Mouse (Mus musculus): ENCODE measurements at regions not wholly inside any gene's neighbourhood (a gene's known extent, or its start where the extent isn't known, plus 50 kb on each side); places are given as distances from the start of the nearest gene placed in this dataset.

DNA sequence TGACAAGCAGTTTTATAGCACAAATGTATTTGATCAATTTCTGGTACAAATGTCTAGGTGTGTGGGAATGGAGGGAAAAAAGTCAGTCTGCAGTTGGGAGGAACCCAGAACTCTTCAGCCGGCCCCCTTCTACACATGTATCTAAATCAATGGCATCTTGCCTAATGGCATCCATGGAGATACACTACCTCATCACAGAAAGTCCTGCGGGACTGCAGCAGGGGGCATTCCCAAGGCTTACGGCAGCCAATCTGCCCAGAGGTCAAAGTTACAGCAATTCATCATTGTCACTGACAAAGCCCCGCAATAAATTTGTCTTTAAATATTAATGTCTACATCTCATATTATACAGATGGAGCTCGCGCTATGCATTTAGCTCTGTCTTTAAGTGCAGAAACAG, 135.7 kb upstream of the Arhgap5 start:
- Histone ChIP-seq H3K4me1 (ENCODE audit: control insufficient read depth, insufficient read depth, low read length) (no peaks in the 10 kb centered on the region), H3K36me3 (ENCODE audit: control insufficient read depth, insufficient read depth, low read length) (no peaks in the 10 kb centered on the region), H3K27me3 (ENCODE audit: control insufficient read depth, insufficient read depth, low read length) (no peaks in the 10 kb centered on the region), H3K9ac (ENCODE audit: low read depth, low read length) (no peak overlapping the region), H3K79me2 (replicated peaks; ENCODE audit: control insufficient read depth, insufficient read depth, low read length) (no peaks in the 10 kb centered on the region), H3K4me3 (no peak overlapping the region), H3K27ac (no peak overlapping the region)
- intact Hi-C loops (cut with DNase I) = no loop called here
- no peak for DNase-seq
- TF ChIP-seq CTCF (IDR thresholded peaks at IDR 0.05) (no peak), EP300 (IDR thresholded peaks at IDR 0.05; ENCODE audit: insufficient read depth, low read depth, low read length) (no peak), POLR2A (IDR thresholded peaks at IDR 0.05; ENCODE audit: insufficient read depth, low read depth, low read length) (no peak)
- WGBS = 84% methylated on average over 6 of the region's 6 CpGs

- no peaks in the 10 kb centered on the region for H3K27me3 ChIP-seq (ENCODE audit: control insufficient read depth, insufficient read depth, low read length)
- no peaks in the 10 kb centered on the region for H3K4me1 ChIP-seq (ENCODE audit: control insufficient read depth, insufficient read depth, low read length)
- no peaks in the 10 kb centered on the region for H3K79me2 ChIP-seq (replicated peaks; ENCODE audit: control insufficient read depth, insufficient read depth, low read length)
- 75% methylated on average over 4 of the region's 4 CpGs for WGBS
- H3K9ac ChIP-seq (ENCODE audit: low read depth, low read length) = no peak overlapping the region
- no peak overlapping the region for H3K27ac ChIP-seq
- TF ChIP-seq EP300 (IDR thresholded peaks at IDR 0.05; ENCODE audit: insufficient read depth, low read depth, low read length) = no peak
- no peak for TF ChIP-seq CTCF (IDR thresholded peaks at IDR 0.05)
- TF ChIP-seq POLR2A (IDR thresholded peaks at IDR 0.05; ENCODE audit: insufficient read depth, low read depth, low read length) = no peak
- no peak for DNase-seq
- intact Hi-C loops (cut with DNase I) = no loop called here
- no peaks in the 10 kb centered on the region for H3K36me3 ChIP-seq (ENCODE audit: control insufficient read depth, insufficient read depth, low read length)
- no peak overlapping the region for H3K4me3 ChIP-seq
These were observed 135.3 kb upstream of the Arhgap5 start for GRCm38 (mm10) chr12:52368466-52368865.

GRCm38 (mm10) chr12:52370153-52370710, 133.5 kb upstream of the Arhgap5 start:
- no peak overlapping the region for H3K9ac ChIP-seq (ENCODE audit: low read depth, low read length)
- WGBS = 77% methylated on average over 12 of the region's 12 CpGs
- no peaks in the 10 kb centered on the region for H3K27me3 ChIP-seq (ENCODE audit: control insufficient read depth, insufficient read depth, low read length)
- no peaks in the 10 kb centered on the region for H3K4me1 ChIP-seq (ENCODE audit: control insufficient read depth, insufficient read depth, low read length)
- no peak overlapping the region for H3K4me3 ChIP-seq
- no peaks in the 10 kb centered on the region for H3K79me2 ChIP-seq (replicated peaks; ENCODE audit: control insufficient read depth, insufficient read depth, low read length)
- no peak for DNase-seq
- no peaks in the 10 kb centered on the region for H3K36me3 ChIP-seq (ENCODE audit: control insufficient read depth, insufficient read depth, low read length)
- intact Hi-C loops (cut with DNase I) = no loop called here
- no peak overlapping the region for H3K27ac ChIP-seq
- TF ChIP-seq EP300 (IDR thresholded peaks at IDR 0.05; ENCODE audit: insufficient read depth, low read depth, low read length) (no peak), POLR2A (IDR thresholded peaks at IDR 0.05; ENCODE audit: insufficient read depth, low read depth, low read length) (no peak), CTCF (IDR thresholded peaks at IDR 0.05) (no peak)

DNA sequence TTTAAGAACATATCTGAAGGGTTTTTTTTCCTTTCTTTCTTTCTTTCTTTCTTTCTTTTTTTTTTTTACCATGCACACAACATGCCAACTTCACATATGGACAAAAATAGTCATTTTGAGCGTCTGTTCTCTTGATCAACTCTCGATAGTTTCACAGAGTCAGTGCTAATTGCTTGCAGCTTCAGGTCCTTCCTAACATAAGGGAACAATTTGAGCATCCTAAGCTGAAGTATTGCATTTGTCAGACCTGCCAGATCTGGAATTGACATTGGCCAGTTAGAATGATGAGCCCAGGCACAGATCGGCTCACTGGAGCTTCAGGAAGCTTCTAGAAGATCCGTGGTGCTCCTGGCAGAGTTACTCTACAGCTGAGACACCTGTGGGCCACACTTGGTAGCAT, 128.7 kb upstream of the Arhgap5 start:
- WGBS = 95% methylated on average over 4 of the region's 4 CpGs
- Histone ChIP-seq H3K9ac (ENCODE audit: low read depth, low read length) (no peak overlapping the region), H3K4me3 (no peak overlapping the region), H3K36me3 (ENCODE audit: control insufficient read depth, insufficient read depth, low read length) (no peaks in the 10 kb centered on the region), H3K79me2 (replicated peaks; ENCODE audit: control insufficient read depth, insufficient read depth, low read length) (no peaks in the 10 kb centered on the region), H3K27ac (no peak overlapping the region), H3K4me1 (ENCODE audit: control insufficient read depth, insufficient read depth, low read length) (peaks cover 1% of the 10 kb centered on the region; the same call in 1 of the 2 replicates), H3K27me3 (ENCODE audit: control insufficient read depth, insufficient read depth, low read length) (no peaks in the 10 kb centered on the region)
- no peak for TF ChIP-seq EP300 (IDR thresholded peaks at IDR 0.05; ENCODE audit: insufficient read depth, low read depth, low read length)
- no peak for TF ChIP-seq CTCF (IDR thresholded peaks at IDR 0.05)
- TF ChIP-seq POLR2A (IDR thresholded peaks at IDR 0.05; ENCODE audit: insufficient read depth, low read depth, low read length) = no peak
- DNase-seq = no peak
- intact Hi-C loops (cut with DNase I) = no loop called here

GRCm38 (mm10) chr12:52376692-52377462, 126.9 kb upstream of the Arhgap5 start:
- no peak for DNase-seq

GRCm38 (mm10) chr12:52377463-52377848, 126.3 kb upstream of the Arhgap5 start:
- no peaks in the 10 kb centered on the region for H3K36me3 ChIP-seq (ENCODE audit: control insufficient read depth, insufficient read depth, low read length)
- WGBS = 94% methylated on average over 2 of the region's 2 CpGs
- H3K79me2 ChIP-seq (replicated peaks; ENCODE audit: control insufficient read depth, insufficient read depth, low read length) = no peaks in the 10 kb centered on the region
- intact Hi-C loops (cut with DNase I) = no loop called here
- H3K27ac ChIP-seq = no peak overlapping the region
- no peak for DNase-seq
- TF ChIP-seq EP300 (IDR thresholded peaks at IDR 0.05; ENCODE audit: insufficient read depth, low read depth, low read length) (no peak), CTCF (IDR thresholded peaks at IDR 0.05) (no peak), POLR2A (IDR thresholded peaks at IDR 0.05; ENCODE audit: insufficient read depth, low read depth, low read length) (no peak)
- H3K9ac ChIP-seq (ENCODE audit: low read depth, low read length) = no peak overlapping the region
- H3K27me3 ChIP-seq (ENCODE audit: control insufficient read depth, insufficient read depth, low read length) = no peaks in the 10 kb centered on the region
- no peak overlapping the region for H3K4me3 ChIP-seq
- peaks cover 1% of the 10 kb centered on the region for H3K4me1 ChIP-seq (ENCODE audit: control insufficient read depth, insufficient read depth, low read length)

More at GRCm38 (mm10) chr12:52376692-52377462, 126.9 kb upstream of the Arhgap5 start:
- H3K27ac ChIP-seq = no peak overlapping the region
- no peak overlapping the region for H3K4me3 ChIP-seq
- intact Hi-C loops (cut with DNase I) = no loop called here
- peaks cover 1% of the 10 kb centered on the region; the same call in 1 of the 2 replicates for H3K4me1 ChIP-seq (ENCODE audit: control insufficient read depth, insufficient read depth, low read length)
- H3K79me2 ChIP-seq (replicated peaks; ENCODE audit: control insufficient read depth, insufficient read depth, low read length) = no peaks in the 10 kb centered on the region
- WGBS = 62% methylated on average over 10 of the region's 10 CpGs
- no peak for TF ChIP-seq CTCF (IDR thresholded peaks at IDR 0.05)
- no peak for TF ChIP-seq POLR2A (IDR thresholded peaks at IDR 0.05; ENCODE audit: insufficient read depth, low read depth, low read length)
- TF ChIP-seq EP300 (IDR thresholded peaks at IDR 0.05; ENCODE audit: insufficient read depth, low read depth, low read length) = no peak
- no peaks in the 10 kb centered on the region for H3K27me3 ChIP-seq (ENCODE audit: control insufficient read depth, insufficient read depth, low read length)
- no peak overlapping the region for H3K9ac ChIP-seq (ENCODE audit: low read depth, low read length)
- H3K36me3 ChIP-seq (ENCODE audit: control insufficient read depth, insufficient read depth, low read length) = no peaks in the 10 kb centered on the region

Data from heart, adult 2 months (tissue).